Mouse (Mus musculus) embryonic facial prominence, embryonic 15.5 days (tissue): Measurements from ENCODE around the gene Tpm1. TPM values are rescaled to one million over a fixed set of nuclear protein-coding genes. Genes with fewer than 3 reads are reported as not detected.

Experiments
- ATAC-seq: fragments of 200-750 bp; cut with Nextera tagmentation; 2 replicates; pipeline ENCODE4 v1.8.0; 2017; ENCODE audit warnings: low read depth, moderate TSS enrichment; ENCODE audit not compliant: insufficient number of reproducible peaks, low FRiP score, low TSS enrichment
- H3K27ac ChIP-seq: fragments of 300-500 bp; sonication (generic); replicated peaks from 2 replicates; pipeline ENCODE4 v1.5.1; 2015; ENCODE audit warnings: mild to moderate bottlenecking, inconsistent platforms
- H3K27me3 ChIP-seq: fragments of 300-500 bp; sonication (generic); 2 replicates; pipeline ENCODE4 v1.6.1; 2015; ENCODE audit warnings: inconsistent platforms
- H3K36me3 ChIP-seq: fragments of 300-500 bp; sonication (generic); 2 replicates; pipeline ENCODE4 v1.6.1; 2015; ENCODE audit warnings: mild to moderate bottlenecking, inconsistent platforms
- H3K4me1 ChIP-seq: fragments of 300-500 bp; sonication (generic); 2 replicates; pipeline ENCODE4 v1.6.1; 2015; ENCODE audit warnings: inconsistent platforms
- H3K4me2 ChIP-seq: fragments of 300-500 bp; sonication (generic); replicated peaks from 2 replicates; pipeline ENCODE4 v1.6.1; 2015; ENCODE audit warnings: mild to moderate bottlenecking, inconsistent platforms
- H3K4me3 ChIP-seq: fragments of 300-500 bp; sonication (generic); replicated peaks from 2 replicates; pipeline ENCODE4 v1.5.1; 2015; ENCODE audit warnings: mild to moderate bottlenecking, inconsistent platforms
- H3K9ac ChIP-seq: fragments of 300-500 bp; sonication (generic); 2 replicates; pipeline ENCODE4 v1.6.1; 2015; ENCODE audit warnings: inconsistent platforms
- H3K9me3 ChIP-seq: fragments of 300-500 bp; sonication (generic); replicated peaks from 2 replicates; pipeline ENCODE4 v1.6.1; 2016; ENCODE audit warnings: inconsistent platforms
- WGBS: fragments of 180-500 bp; shearing (Covaris S2); methylation state at CpG from one replicate; pipeline ENCODE4 v1.1.7; 2015; 5-methylcytosine and 5-hydroxymethylcytosine counted together
- polyA plus RNA-seq: library from polyadenylated mRNA; unstranded; fragments of >200 nt; fragmentation: Nextera tagmentation; extraction: Ambion mirVana; gene quantifications from 2 replicates; pipeline ENCODE4 v1.2.1, GENCODE M21; 2015

Gene Tpm1
- polyA plus RNA-seq, 1 experiment from 2014 or later: 870 TPM

DNA sequence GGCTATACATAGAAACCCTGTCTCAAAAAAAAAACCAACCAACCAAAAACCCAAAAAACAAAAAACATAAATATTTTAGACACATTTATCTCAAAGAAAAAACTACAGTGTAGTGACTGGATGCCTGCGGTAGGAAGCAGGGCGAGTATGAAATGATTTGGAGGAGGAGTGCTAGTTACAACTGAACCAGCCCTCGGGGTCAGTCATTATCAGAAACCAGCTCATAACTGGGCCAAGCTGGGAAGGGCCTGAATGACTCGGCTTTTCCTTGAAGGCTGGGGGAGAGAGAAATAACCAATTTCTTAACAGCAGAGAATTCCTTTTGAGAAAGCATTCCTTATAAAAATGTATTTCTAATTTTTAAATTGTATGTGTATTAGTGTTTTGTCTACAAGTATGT is 11.5 kb downstream of the Tpm1 start:
- peaks cover 7% of the 10 kb centered on the region; the same call in 1 of the 2 replicates for H3K9me3 ChIP-seq
- no peaks in the 10 kb centered on the region for H3K27me3 ChIP-seq
- no peak overlapping the region for H3K9ac ChIP-seq
- ATAC-seq: no peak
- H3K27ac ChIP-seq: no peak overlapping the region
- WGBS: 76% methylated on average over 4 of the region's 4 CpGs
- no peak overlapping the region for H3K4me3 ChIP-seq
- H3K36me3 ChIP-seq: peaks cover 46% of the 10 kb centered on the region
- H3K4me1 ChIP-seq: peaks cover 45% of the 10 kb centered on the region
- H3K4me2 ChIP-seq: no peak overlapping the region

GRCm38 (mm10) chr9:67036527-67037118 is 12.6 kb downstream of the Tpm1 start:
- WGBS: 28% methylated on average over 2 of the region's 2 CpGs
- Histone ChIP-seq H3K27ac (0 out of 2 replicates have a peak overlapping the region, but pooled peaks have one; percentile 34), H3K36me3 (peaks cover 56% of the 10 kb centered on the region), H3K9me3 (peaks cover 7% of the 10 kb centered on the region; the same call in 1 of the 2 replicates), H3K9ac (no peak overlapping the region), H3K4me2 (no peak overlapping the region), H3K4me1 (peaks cover 37% of the 10 kb centered on the region), H3K4me3 (no peak overlapping the region), H3K27me3 (no peaks in the 10 kb centered on the region)
- ATAC-seq: no peak

- WGBS: 83% methylated on average over 12 of the region's 12 CpGs
- H3K4me1 ChIP-seq: peaks cover 31% of the 10 kb centered on the region
- no peak overlapping the region for H3K9ac ChIP-seq
- H3K27ac ChIP-seq: no peak overlapping the region
- H3K4me2 ChIP-seq: no peak overlapping the region
- H3K9me3 ChIP-seq: peaks cover 7% of the 10 kb centered on the region; the same call in 1 of the 2 replicates
- H3K36me3 ChIP-seq: peaks cover 61% of the 10 kb centered on the region
- no peak for ATAC-seq
- H3K4me3 ChIP-seq: no peak overlapping the region
- H3K27me3 ChIP-seq: no peaks in the 10 kb centered on the region
Observed at GRCm38 (mm10) chr9:67035957-67036451, 13.2 kb downstream of the Tpm1 start.

GRCm38 (mm10) chr9:67034677-67035076 is 14.5 kb downstream of the Tpm1 start:
- no peak for ATAC-seq
- no peak overlapping the region for H3K27ac ChIP-seq
- H3K4me2 ChIP-seq: no peak overlapping the region
- no peak overlapping the region for H3K4me3 ChIP-seq
- H3K9ac ChIP-seq: no peak overlapping the region
- H3K4me1 ChIP-seq: peaks cover 20% of the 10 kb centered on the region
- peaks cover 74% of the 10 kb centered on the region for H3K36me3 ChIP-seq
- H3K9me3 ChIP-seq: peaks cover 7% of the 10 kb centered on the region; the same call in 1 of the 2 replicates
- H3K27me3 ChIP-seq: no peaks in the 10 kb centered on the region
- 93% methylated on average over 4 of the region's 4 CpGs for WGBS

DNA sequence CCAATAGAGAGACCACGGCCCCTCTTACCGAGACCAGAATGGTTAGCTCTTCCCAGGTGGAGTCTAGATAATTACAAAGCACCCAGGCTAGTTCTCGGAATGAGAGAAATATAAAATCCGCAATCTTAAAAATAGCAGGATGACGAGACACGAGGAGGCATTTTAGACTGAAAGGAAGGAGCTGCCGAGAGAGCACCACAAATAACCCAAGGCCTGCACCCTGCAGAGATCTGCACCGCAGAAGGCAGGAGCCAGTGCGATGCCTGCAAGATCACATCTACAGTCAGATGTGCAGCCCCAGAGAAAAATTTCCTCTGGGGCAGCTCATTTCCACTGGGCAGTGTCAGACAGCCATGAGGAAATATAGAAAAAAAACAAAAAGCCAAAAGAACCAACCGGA is 16.2 kb downstream of the Tpm1 start:
- peaks cover 80% of the 10 kb centered on the region for H3K36me3 ChIP-seq
- peaks cover 13% of the 10 kb centered on the region for H3K4me1 ChIP-seq
- peaks cover 7% of the 10 kb centered on the region; the same call in 1 of the 2 replicates for H3K9me3 ChIP-seq
- no peak overlapping the region for H3K9ac ChIP-seq
- no peak for ATAC-seq
- 89% methylated on average over 10 of the region's 10 CpGs for WGBS
- no peak overlapping the region for H3K27ac ChIP-seq
- no peaks in the 10 kb centered on the region for H3K27me3 ChIP-seq
- H3K4me3 ChIP-seq: no peak overlapping the region
- no peak overlapping the region for H3K4me2 ChIP-seq

GRCm38 (mm10) chr9:67032611-67033010 is 16.6 kb downstream of the Tpm1 start:
- H3K36me3 ChIP-seq: peaks cover 83% of the 10 kb centered on the region
- H3K27ac ChIP-seq: no peak overlapping the region
- peaks cover 15% of the 10 kb centered on the region for H3K4me1 ChIP-seq
- H3K27me3 ChIP-seq: no peaks in the 10 kb centered on the region
- WGBS: 91% methylated on average over 15 of the region's 15 CpGs
- no peak overlapping the region for H3K9ac ChIP-seq
- ATAC-seq: no peak
- H3K4me3 ChIP-seq: no peak overlapping the region
- H3K4me2 ChIP-seq: no peak overlapping the region
- H3K9me3 ChIP-seq: peaks cover 7% of the 10 kb centered on the region; the same call in 1 of the 2 replicates

DNA sequence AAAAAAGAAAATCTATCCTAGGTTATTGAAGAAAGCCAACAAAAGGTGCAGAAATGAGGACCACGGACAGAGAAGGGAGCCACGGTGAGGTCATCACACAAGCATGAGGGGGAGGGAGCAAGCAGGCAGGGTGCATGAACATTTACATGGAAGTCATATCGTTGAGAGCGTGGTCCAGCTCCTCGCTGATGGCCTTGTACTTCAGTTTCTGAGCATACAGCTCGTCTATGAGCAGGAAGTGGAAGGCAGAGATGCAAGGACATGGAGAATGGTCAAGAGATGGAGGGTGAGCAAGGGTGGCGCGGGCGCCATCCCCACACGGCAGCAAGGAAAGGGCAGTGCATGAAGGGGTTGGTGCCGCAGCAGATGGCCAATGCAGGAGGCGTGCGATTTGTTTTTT is 19.7 kb downstream of the Tpm1 start:
- Histone ChIP-seq H3K4me1 (peaks cover 14% of the 10 kb centered on the region; the same call in 1 of the 2 replicates), H3K9ac (no peak overlapping the region), H3K27ac (no peak overlapping the region), H3K36me3 (peaks cover 93% of the 10 kb centered on the region), H3K27me3 (no peaks in the 10 kb centered on the region), H3K9me3 (no peaks in the 10 kb centered on the region), H3K4me3 (no peak overlapping the region), H3K4me2 (no peak overlapping the region)
- no peak for ATAC-seq
- 88% methylated on average over 13 of the region's 13 CpGs for WGBS

- peaks cover 18% of the 10 kb centered on the region; the same call in 1 of the 2 replicates for H3K4me1 ChIP-seq
- WGBS: 62% methylated on average over 4 of the region's 4 CpGs
- no peak overlapping the region for H3K4me2 ChIP-seq
- no peak for ATAC-seq
- H3K4me3 ChIP-seq: no peak overlapping the region
- no peak overlapping the region for H3K9ac ChIP-seq
- H3K9me3 ChIP-seq: no peaks in the 10 kb centered on the region
- no peaks in the 10 kb centered on the region for H3K27me3 ChIP-seq
- H3K27ac ChIP-seq: no peak overlapping the region; the same call in 1 of the 2 replicates
- peaks cover 92% of the 10 kb centered on the region for H3K36me3 ChIP-seq
Observed at GRCm38 (mm10) chr9:67028929-67029328, 20.3 kb downstream of the Tpm1 start.

DNA sequence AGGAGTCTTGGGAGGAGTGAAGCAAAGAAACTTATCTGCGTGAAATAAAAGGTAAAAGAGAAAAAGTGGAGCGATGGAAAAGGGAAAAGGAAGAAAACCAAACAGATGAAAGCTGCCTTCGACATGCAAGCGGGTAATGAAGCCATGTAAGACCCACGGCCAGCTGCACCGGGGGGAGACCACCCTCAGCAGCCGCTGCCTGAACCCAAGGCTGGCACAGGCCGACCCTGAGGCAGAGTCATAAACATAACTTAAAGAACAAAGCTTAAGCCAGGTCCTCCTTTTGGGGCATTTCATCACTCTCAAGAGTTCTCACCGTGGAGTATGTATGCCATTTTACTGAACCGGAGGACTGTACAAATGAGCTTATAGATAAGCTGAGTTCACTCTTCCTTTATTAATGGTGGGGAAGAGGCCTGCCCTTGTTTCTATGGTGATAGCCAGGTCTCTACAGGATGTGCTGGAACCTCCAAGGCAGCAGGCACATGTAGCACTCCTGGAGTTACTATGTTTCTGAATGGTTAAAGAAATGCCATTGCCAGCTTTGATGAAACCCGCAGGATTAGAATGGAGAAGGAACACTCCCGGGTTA is 21.0 kb downstream of the Tpm1 start:
- H3K4me3 ChIP-seq: no peak overlapping the region
- no peak for ATAC-seq
- H3K9me3 ChIP-seq: no peaks in the 10 kb centered on the region
- no peak overlapping the region for H3K4me2 ChIP-seq
- H3K36me3 ChIP-seq: peaks cover 91% of the 10 kb centered on the region
- no peak overlapping the region for H3K9ac ChIP-seq
- no peaks in the 10 kb centered on the region for H3K27me3 ChIP-seq
- no peak overlapping the region for H3K27ac ChIP-seq
- WGBS: 79% methylated on average over 12 of the region's 12 CpGs
- peaks cover 24% of the 10 kb centered on the region; the same call in 1 of the 2 replicates for H3K4me1 ChIP-seq

- H3K4me3 ChIP-seq: no peak overlapping the region
- H3K4me2 ChIP-seq: no peak overlapping the region
- ATAC-seq: no peak
- H3K9ac ChIP-seq: no peak overlapping the region
- WGBS: 78% methylated on average over 7 of the region's 7 CpGs
- H3K9me3 ChIP-seq: no peaks in the 10 kb centered on the region
- H3K4me1 ChIP-seq: peaks cover 28% of the 10 kb centered on the region; the same call in 1 of the 2 replicates
- H3K27ac ChIP-seq: peak overlapping the region; percentile 51; the same call in 1 of the 2 replicates
- H3K36me3 ChIP-seq: peaks cover 90% of the 10 kb centered on the region
- no peaks in the 10 kb centered on the region for H3K27me3 ChIP-seq
Observed at GRCm38 (mm10) chr9:67026890-67027289, 22.3 kb downstream of the Tpm1 start.

DNA sequence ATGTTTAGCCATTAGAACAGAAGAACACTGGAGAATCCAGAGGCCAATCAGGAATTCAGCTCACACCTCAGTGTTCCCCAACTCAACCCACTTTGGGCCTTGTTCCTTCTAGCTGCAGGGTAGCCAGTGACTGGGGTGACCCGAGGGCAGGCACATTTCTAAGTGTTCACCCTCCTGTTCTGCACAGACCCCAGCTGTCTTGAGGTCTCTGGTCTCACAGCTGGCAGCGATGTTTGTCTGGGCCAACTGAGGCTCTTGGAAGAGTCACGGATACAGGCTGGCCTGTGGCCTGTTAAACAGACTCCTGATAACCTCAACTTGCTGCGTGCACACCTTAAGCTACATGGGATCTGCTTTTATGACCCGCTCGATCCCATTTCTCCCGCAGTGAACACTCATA is 23.1 kb downstream of the Tpm1 start:
- WGBS: 95% methylated on average over 7 of the region's 7 CpGs
- H3K9me3 ChIP-seq: no peaks in the 10 kb centered on the region
- ATAC-seq: no peak
- peak overlapping the region; percentile 58 for H3K27ac ChIP-seq
- no peak overlapping the region for H3K4me2 ChIP-seq
- H3K9ac ChIP-seq: no peak overlapping the region
- no peak overlapping the region for H3K4me3 ChIP-seq
- no peaks in the 10 kb centered on the region for H3K27me3 ChIP-seq
- peaks cover 92% of the 10 kb centered on the region for H3K36me3 ChIP-seq
- H3K4me1 ChIP-seq: peaks cover 28% of the 10 kb centered on the region; the same call in 1 of the 2 replicates
